Mouse (Mus musculus) urinary bladder, postnatal 10 days (tissue): Measurements from ENCODE around the gene Psmd3.
"Not testable (repeated sequence)": the region's sequence is repeated elsewhere in the genome, so short reads cannot be mapped to it uniquely, and the experiment has no call there.

Source experiments
- DNase-seq: peaks from one replicate; pipeline ENCODE4 v3.0.0; 2022; ENCODE audit warnings: low spot score

Gene Psmd3

GRCm38 (mm10) chr11:98693201-98693600, 10.8 kb downstream of the Psmd3 start:
- no peak for DNase-seq

GRCm38 (mm10) chr11:98693746-98694145, 11.4 kb downstream of the Psmd3 start:
- DNase-seq = no peak

- no peak for DNase-seq
Measured at GRCm38 (mm10) chr11:98694301-98694700, 11.9 kb downstream of the Psmd3 start.

GRCm38 (mm10) chr11:98695408-98695807, 13.1 kb downstream of the Psmd3 start:
- DNase-seq = no peak

GRCm38 (mm10) chr11:98696454-98697216, 14.3 kb downstream of the Psmd3 start:
- no peak for DNase-seq

- no peak for DNase-seq
Measured at GRCm38 (mm10) chr11:98697225-98697624, 14.9 kb downstream of the Psmd3 start.

- no peak for DNase-seq
Measured at GRCm38 (mm10) chr11:98698849-98699640, 16.7 kb downstream of the Psmd3 start.

- DNase-seq = no peak
Measured at GRCm38 (mm10) chr11:98699911-98700310, 17.6 kb downstream of the Psmd3 start.

GRCm38 (mm10) chr11:98701213-98701670, 18.9 kb downstream of the Psmd3 start, which contains the start of gene Csf3:
Gene Csf3, plus strand, starts transcription at chr11:98701263.
- no peak for DNase-seq

- no peak for DNase-seq
Measured at GRCm38 (mm10) chr11:98702323-98702722, 20.0 kb downstream of the Psmd3 start.

GRCm38 (mm10) chr11:98705021-98705420, 22.7 kb downstream of the Psmd3 start:
- no peak for DNase-seq

GRCm38 (mm10) chr11:98707401-98708281, 25.3 kb downstream of the Psmd3 start:
- DNase-seq = no peak

- DNase-seq = no peak
Measured at GRCm38 (mm10) chr11:98708282-98708956, 26.1 kb downstream of the Psmd3 start.

GRCm38 (mm10) chr11:98709001-98709741, 26.8 kb downstream of the Psmd3 start:
- DNase-seq = no peak

GRCm38 (mm10) chr11:98710416-98711045, 28.2 kb downstream of the Psmd3 start:
- DNase-seq = no peak

- DNase-seq = no peak
Measured at GRCm38 (mm10) chr11:98711046-98711434, 28.7 kb downstream of the Psmd3 start.

GRCm38 (mm10) chr11:98712009-98712408, 29.7 kb downstream of the Psmd3 start:
- not testable (repeated sequence) for DNase-seq

GRCm38 (mm10) chr11:98713703-98714102, 31.3 kb downstream of the Psmd3 start:
- DNase-seq = no peak

GRCm38 (mm10) chr11:98715946-98716345, 33.6 kb downstream of the Psmd3 start:
- no peak for DNase-seq

- DNase-seq = no peak
Measured at GRCm38 (mm10) chr11:98717904-98718303, 35.5 kb downstream of the Psmd3 start.
